Mouse (Mus musculus) brain, embryonic 14.5 days (tissue): ENCODE results near the gene Cyp4a12a.
"Not testable (repeated sequence)": the region's sequence is repeated elsewhere in the genome, so short reads cannot be mapped to it uniquely, and the experiment has no call there.

Experiments
- CTCF ChIP-seq: fragments of 200-500 bp; IDR thresholded peaks from 2 replicates; pipeline ENCODE4 v1.5.1; 2012; ENCODE audit warnings: inconsistent platforms, mild to moderate bottlenecking, moderate library complexity, borderline replicate concordance; ENCODE audit not compliant: insufficient read depth, insufficient read length; ENCODE audit errors: extremely low read depth
- POLR2A ChIP-seq: fragments of 200-500 bp; IDR thresholded peaks from 2 replicates; pipeline ENCODE4 v1.6.1; 2012; ENCODE audit warnings: mild to moderate bottlenecking, inconsistent platforms, borderline replicate concordance; ENCODE audit not compliant: poor library complexity, insufficient read depth, insufficient read length, severe bottlenecking; ENCODE audit errors: extremely low read depth

DNA sequence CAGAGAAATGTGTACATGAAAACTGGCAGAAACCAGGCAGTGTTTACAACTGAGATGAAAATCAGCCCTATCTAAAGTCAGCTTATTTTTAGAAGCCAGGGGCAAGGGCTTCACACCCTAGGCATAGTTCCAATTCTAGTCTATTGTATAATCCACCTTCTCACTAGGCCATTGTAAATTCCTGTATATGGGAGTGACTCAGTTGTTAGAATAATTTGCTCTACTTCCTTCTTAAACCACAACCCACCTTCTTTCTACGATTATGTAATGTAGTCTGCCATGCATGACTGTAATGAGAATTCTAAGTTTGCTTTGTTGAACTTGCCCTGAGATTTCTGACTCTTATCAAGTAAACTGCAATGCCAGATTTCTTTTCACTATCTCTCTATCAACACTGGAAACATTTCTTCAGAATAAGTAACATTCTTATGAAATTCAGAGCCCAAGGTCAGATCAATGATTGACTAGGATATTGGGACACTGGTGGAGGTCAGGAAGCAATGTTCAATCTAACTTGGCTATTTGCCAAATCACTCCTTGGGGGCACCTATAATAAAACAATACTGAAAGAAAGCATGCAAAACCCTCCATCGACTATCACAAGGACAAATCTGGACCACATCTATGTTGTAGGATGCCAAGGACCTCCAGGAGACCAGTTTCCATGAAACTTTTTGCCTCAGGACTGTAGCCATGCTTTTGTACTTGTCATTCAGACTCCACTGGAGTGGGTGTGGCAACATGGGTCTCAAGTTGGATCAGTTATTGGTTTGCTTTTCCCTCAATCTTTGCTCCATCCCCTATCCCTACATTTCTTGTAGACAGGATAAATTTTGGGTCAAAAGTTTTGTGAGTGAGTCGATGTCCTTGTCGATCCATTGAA lies 33.9 kb upstream of the Cyp4a12a start:
- TF ChIP-seq POLR2A, CTCF: not testable (repeated sequence)
